Mouse (Mus musculus) spleen, embryonic (tissue): Measurements from ENCODE around the gene Atp6v0a1.

Experiments used
- CTCF ChIA-PET: fragments of 350-600 bp; sonication (Branson Sonifier 250); formaldehyde crosslinking; loops from one replicate; lab custom pipeline; 2022; lab: Charles Lee

The Atp6v0a1 gene

GRCm38 (mm10) chr11:101009046-101009887 is at the start of gene Atp6v0a1:
Gene Atp6v0a1, plus strand, starts transcription at chr11:101009452.
- CTCF ChIA-PET = interaction anchor here (0.6 to 1.8 kb wide), 5 partner anchors 18 to 356 kb away, joined by 3 to 16 read pairs (median 6); no protein-coding TSS in a partner anchor

GRCm38 (mm10) chr11:100959464-100959810 is 49.8 kb upstream of the Atp6v0a1 start:
- CTCF ChIA-PET = interaction anchor here (0.6 to 1.1 kb wide), 7 partner anchors 10 to 532 kb away, joined by 3 to 6 read pairs (median 3); no protein-coding TSS in a partner anchor

GRCm38 (mm10) chr11:100959826-100960225 is 49.4 kb upstream of the Atp6v0a1 start:
- CTCF ChIA-PET = interaction anchor here (0.6 to 1.0 kb wide), 4 partner anchors 52 to 258 kb away, joined by 3 read pairs; no protein-coding TSS in a partner anchor

- CTCF ChIA-PET = no interaction called here
These were observed 48.7 kb upstream of the Atp6v0a1 start for GRCm38 (mm10) chr11:100960540-100960939.

GRCm38 (mm10) chr11:100962371-100962911 is 46.8 kb upstream of the Atp6v0a1 start:
- CTCF ChIA-PET = no interaction called here

GRCm38 (mm10) chr11:100963647-100964046 is 45.6 kb upstream of the Atp6v0a1 start:
- CTCF ChIA-PET = interaction anchor here (0.5 to 0.6 kb wide), 2 partner anchors 84 to 210 kb away, joined by 6 to 16 read pairs; no protein-coding TSS in a partner anchor

GRCm38 (mm10) chr11:100964180-100964579 is 45.1 kb upstream of the Atp6v0a1 start:
- CTCF ChIA-PET = interaction anchor here (0.5 kb wide), 1 partner anchor 211 kb away, joined by 16 read pairs; no protein-coding TSS in a partner anchor

GRCm38 (mm10) chr11:100964901-100965542 is 44.2 kb upstream of the Atp6v0a1 start:
- CTCF ChIA-PET = interaction anchor here (0.6 kb wide), 1 partner anchor 342 kb away, joined by 4 read pairs; no protein-coding TSS in a partner anchor

GRCm38 (mm10) chr11:100965760-100966159 is 43.5 kb upstream of the Atp6v0a1 start:
- CTCF ChIA-PET = no interaction called here

- CTCF ChIA-PET = no interaction called here
These were observed 41.9 kb upstream of the Atp6v0a1 start for GRCm38 (mm10) chr11:100967376-100967775.

GRCm38 (mm10) chr11:100967881-100968420 is 41.3 kb upstream of the Atp6v0a1 start:
- CTCF ChIA-PET = no interaction called here

- CTCF ChIA-PET = no interaction called here
These were observed 40.8 kb upstream of the Atp6v0a1 start for GRCm38 (mm10) chr11:100968501-100968900.

GRCm38 (mm10) chr11:100969189-100969743 is 40.0 kb upstream of the Atp6v0a1 start:
- CTCF ChIA-PET = no interaction called here

GRCm38 (mm10) chr11:100969744-100970556 is 39.3 kb upstream of the Atp6v0a1 start:
- CTCF ChIA-PET = interaction anchor here (0.5 kb wide), 1 partner anchor 32 kb away, joined by 3 read pairs; no protein-coding TSS in a partner anchor

GRCm38 (mm10) chr11:100970557-100970937 is 38.7 kb upstream of the Atp6v0a1 start, which contains the start of gene Cavin1:
Gene Cavin1, minus strand, starts transcription at chr11:100970887.
- CTCF ChIA-PET = interaction anchor here (0.5 kb wide), 1 partner anchor 31 kb away, joined by 3 read pairs; no protein-coding TSS in a partner anchor

GRCm38 (mm10) chr11:100971455-100971854 is 37.8 kb upstream of the Atp6v0a1 start:
- CTCF ChIA-PET = no interaction called here

GRCm38 (mm10) chr11:100973245-100973644 is 36.0 kb upstream of the Atp6v0a1 start:
- CTCF ChIA-PET = no interaction called here

- CTCF ChIA-PET = no interaction called here
These were observed 34.8 kb upstream of the Atp6v0a1 start for GRCm38 (mm10) chr11:100974381-100974970.

GRCm38 (mm10) chr11:100975241-100975640 is 34.0 kb upstream of the Atp6v0a1 start:
- CTCF ChIA-PET = no interaction called here

- CTCF ChIA-PET = no interaction called here
These were observed 29.4 kb upstream of the Atp6v0a1 start for GRCm38 (mm10) chr11:100979887-100980286.
